Mouse (Mus musculus): ENCODE measurements at regions not wholly inside any gene's neighbourhood (a gene's known extent, or its start where the extent isn't known, plus 50 kb on each side); places are given as distances from the start of the nearest gene placed in this dataset.
"Not testable (repeated sequence)": the region's sequence is repeated elsewhere in the genome, so short reads cannot be mapped to it uniquely, and the experiment has no call there.

GRCm38 (mm10) chr14:53318512-53319309 is 823.2 kb upstream of the Olfr1507 start:
- DNase-seq (ENCODE audit: low spot score), result not testable (repeated sequence)

DNA sequence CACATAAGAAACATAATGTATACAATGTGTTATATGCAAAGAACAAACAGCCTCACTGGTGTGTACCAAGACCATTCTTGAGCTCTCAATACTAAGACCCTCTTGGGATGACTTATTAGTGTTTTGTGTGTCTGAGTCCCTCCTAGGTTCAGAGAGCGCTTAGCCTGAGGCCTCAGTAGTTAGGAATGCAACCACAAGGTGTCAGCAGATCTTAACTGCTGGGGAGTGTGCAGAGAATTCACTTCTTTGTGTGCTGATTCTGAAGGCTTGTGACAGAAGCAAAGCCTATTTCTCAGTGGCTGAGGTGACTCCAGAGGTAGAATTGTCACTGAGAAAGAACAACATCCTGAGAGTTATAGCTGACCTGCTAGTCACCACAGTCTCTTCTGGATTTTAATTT is 816.9 kb upstream of the Olfr1507 start:
- DNase-seq (ENCODE audit: low spot score), result not testable (repeated sequence)

- not testable (repeated sequence) for DNase-seq (ENCODE audit: low spot score)
Measured at GRCm38 (mm10) chr14:53303179-53303578, 807.6 kb upstream of the Olfr1507 start.

DNA sequence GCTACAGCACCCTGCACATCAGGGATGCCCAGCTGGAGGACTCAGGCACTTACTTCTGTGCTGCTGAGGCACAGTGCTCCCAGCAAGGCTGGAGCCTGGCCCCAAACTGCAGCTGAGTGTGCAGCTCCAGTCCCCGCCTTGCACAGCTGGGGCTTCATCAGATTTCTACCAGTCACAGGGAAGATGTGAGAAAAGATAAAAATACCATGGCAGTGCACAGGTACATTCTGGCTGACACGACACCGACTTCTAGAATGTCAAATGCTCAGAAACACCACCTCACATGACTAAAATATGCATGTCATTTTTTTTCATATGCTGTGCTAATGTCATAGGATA is 806.9 kb upstream of the Olfr1507 start:
- not testable (repeated sequence) for DNase-seq (ENCODE audit: low spot score)

- not testable (repeated sequence) for DNase-seq (ENCODE audit: low spot score)
Measured at GRCm38 (mm10) chr14:53301722-53302490, 806.4 kb upstream of the Olfr1507 start.

DNA sequence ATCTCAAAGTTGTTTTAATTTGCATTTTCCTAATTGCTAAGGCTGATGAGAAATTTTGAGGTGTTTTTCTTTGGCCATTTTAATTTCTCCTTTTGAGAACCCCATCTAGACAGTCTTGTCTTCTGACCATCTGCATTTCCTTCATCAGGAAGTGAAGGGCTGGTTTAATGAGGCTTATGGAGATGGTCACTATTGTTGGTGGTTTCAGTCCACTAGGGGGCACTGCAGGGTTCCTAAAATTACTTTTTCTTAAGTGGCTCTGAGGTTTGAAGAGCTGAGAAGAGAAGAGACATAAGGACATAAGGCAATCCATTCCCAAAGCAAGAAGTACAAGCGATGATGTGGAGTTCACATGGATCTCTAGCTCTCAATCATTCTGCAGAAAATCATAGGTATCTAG is 805.6 kb upstream of the Olfr1507 start:
- DNase-seq (ENCODE audit: low spot score), result not testable (repeated sequence)

GRCm38 (mm10) chr14:53299735-53300134 is 804.2 kb upstream of the Olfr1507 start:
- DNase-seq (ENCODE audit: low spot score), result not testable (repeated sequence)

DNA sequence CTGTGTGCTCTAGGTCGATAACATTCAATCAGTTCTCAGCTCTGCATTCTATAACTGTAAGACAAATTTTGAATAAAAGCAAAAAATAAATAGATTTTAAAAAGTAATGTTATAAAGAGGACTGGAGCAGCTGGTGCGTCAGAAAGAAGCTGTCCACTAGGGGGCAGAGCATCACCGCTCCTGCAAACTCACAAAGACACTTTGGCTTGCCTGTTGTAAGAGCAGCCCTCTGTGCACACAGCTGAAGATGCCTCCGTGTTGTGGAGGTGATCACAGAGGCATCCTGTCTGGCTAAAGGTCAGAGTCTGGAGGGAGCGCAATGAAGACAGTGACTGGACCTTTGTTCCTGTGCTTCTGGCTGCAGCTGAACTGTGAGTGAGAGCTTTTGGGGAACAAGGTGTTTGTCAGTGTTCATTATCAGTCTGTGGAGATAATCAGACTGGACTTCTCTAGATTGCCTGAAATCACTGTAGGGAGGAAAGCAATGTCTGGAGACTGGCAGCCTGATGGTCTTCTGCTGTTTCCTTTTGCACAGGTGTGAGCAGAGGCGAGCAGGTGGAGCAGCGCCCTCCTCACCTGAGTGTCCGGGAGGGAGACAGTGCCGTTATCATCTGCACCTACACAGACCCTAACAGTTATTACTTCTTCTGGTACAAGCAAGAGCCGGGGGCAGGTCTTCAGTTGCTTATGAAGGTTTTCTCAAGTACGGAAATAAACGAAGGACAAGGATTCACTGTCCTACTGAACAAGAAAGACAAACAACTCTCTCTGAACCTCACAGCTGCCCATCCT is 788.0 kb upstream of the Olfr1507 start:
- DNase-seq (ENCODE audit: low spot score), result not testable (repeated sequence)

DNA sequence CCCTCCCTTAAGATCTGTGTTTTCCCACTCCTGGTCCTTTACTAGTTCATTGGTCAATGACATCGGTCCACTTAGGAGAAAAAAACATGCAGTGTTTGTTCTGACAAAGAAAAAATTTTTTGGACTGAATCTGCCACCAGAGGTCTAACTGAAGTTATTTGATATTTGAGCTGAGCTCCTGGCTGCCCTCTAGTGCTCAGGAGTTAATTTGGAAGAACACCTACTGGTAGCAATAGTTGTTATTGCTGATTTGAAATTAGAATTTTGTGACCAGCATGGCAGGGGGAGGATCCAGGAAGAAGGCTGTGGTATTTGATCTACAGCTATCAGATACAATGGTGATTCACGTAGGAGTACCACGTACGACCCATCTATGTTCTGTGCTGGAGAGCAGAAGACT is 777.7 kb upstream of the Olfr1507 start:
- not testable (repeated sequence) for DNase-seq (ENCODE audit: low spot score)

GRCm38 (mm10) chr14:53267693-53268092 is 772.1 kb upstream of the Olfr1507 start:
- DNase-seq (ENCODE audit: low spot score), result not testable (repeated sequence)

- not testable (repeated sequence) for DNase-seq (ENCODE audit: low spot score)
Measured at GRCm38 (mm10) chr14:53255962-53256361, 760.4 kb upstream of the Olfr1507 start.

- not testable (repeated sequence) for DNase-seq (ENCODE audit: low spot score)
Measured at GRCm38 (mm10) chr14:53253470-53253869, 757.9 kb upstream of the Olfr1507 start.

- DNase-seq (ENCODE audit: low spot score), result not testable (repeated sequence)
Measured at GRCm38 (mm10) chr14:53231142-53231541, 735.6 kb upstream of the Olfr1507 start.

GRCm38 (mm10) chr14:53224789-53225188 is 729.2 kb upstream of the Olfr1507 start:
- DNase-seq (ENCODE audit: low spot score), result not testable (repeated sequence)

GRCm38 (mm10) chr14:53210554-53210953 is 715.0 kb upstream of the Olfr1507 start:
- not testable (repeated sequence) for DNase-seq (ENCODE audit: low spot score)

DNA sequence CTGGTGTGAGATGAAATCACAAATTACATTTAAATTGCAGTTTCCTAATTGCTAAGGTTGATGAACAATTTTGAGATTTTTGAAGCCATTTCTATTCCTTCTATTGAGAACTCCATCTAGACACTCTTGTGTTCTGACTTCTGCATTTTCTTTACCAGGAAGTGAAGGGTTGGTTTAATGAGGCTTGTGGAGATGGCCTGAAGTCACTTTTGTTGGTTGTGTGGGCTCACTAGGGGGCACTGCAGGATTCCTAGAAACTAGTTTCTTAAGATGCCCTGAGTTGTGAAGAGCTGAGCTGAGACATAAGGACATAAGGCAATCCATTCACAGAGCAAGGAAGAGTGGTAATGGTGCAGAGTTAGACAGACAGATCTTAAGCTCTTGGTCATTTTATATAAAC is 713.7 kb upstream of the Olfr1507 start:
- not testable (repeated sequence) for DNase-seq (ENCODE audit: low spot score)

- not testable (repeated sequence) for DNase-seq (ENCODE audit: low spot score)
Measured at GRCm38 (mm10) chr14:53190931-53191330, 695.4 kb upstream of the Olfr1507 start.

DNA sequence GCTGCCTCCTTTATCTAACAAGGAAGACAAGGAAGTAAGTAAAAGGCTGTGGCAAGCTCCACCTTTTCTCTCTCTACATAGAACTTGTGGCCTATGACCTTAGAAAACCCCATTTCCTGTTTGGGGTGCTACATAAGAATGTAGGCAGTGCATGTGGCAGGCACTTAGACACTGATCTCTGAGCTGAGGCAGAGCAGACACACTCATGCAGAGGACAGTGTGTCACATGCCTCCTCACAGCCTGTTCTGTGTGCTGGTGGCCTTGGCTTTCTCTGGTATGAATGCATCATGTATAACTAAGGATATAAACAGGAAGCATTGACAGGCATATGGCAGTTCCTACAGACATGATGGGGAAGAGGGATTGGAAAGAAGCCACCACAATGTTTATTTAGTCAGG is 678.5 kb upstream of the Olfr1507 start:
- not testable (repeated sequence) for DNase-seq (ENCODE audit: low spot score)

- not testable (repeated sequence) for DNase-seq (ENCODE audit: low spot score)
Measured at GRCm38 (mm10) chr14:53166327-53166726, 670.8 kb upstream of the Olfr1507 start.

GRCm38 (mm10) chr14:53159012-53159411 is 663.5 kb upstream of the Olfr1507 start:
- not testable (repeated sequence) for DNase-seq (ENCODE audit: low spot score)

- DNase-seq (ENCODE audit: low spot score), result not testable (repeated sequence)
Measured at GRCm38 (mm10) chr14:53134783-53135182, 639.2 kb upstream of the Olfr1507 start.

DNA sequence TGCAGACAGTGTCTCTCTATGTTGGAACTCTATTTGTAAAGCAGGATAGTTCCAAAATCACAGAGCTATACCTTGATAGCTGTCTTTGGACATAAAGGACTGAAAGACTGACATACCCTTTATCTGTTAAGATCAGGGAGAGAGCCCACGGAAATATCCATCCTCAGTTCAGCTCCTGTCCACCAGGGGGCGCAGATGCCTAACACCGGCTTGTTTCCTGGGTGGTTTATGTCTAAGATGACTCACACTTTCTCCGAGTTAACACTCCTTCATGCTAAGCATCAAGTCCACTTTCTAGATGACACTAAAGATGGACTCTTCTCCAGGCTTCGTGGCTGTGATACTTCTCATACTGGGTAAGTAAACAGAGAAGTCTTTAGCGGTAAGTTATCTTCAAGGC is 636.8 kb upstream of the Olfr1507 start:
- DNase-seq (ENCODE audit: low spot score), result peak; percentile 64

Data from embryo, embryonic 10.5 days (tissue).